ENCODE assay signal across 9 mouse cellular contexts in the genomic region with DNA sequence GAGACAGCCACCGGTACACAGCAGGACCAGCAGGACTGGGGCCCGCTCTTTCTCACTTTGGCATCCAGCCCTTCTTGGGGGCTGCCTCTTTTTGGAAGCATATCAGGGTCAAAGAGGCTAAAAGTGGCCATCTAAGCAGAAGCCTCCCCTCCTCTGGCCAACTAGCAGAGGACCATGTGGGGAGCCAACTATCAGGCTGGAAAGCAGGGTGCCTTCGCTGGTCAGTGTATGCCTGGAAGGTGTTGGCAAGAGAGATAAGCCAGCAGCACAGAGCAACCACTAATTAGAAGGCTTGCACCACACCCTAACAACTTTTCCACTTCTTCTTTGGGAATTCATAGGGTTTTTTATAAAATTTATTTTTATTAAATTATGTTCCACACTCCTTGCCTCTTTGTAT. TPM values are rescaled to one million over a fixed set of nuclear protein-coding genes. Genes with fewer than 3 reads are reported as not detected.
A peak's percentile ranks its signal among the peaks of the same experiment; 100 is the strongest.
DNase-seq lines count a peak whose midpoint lies in the region; ATAC-seq and TF ChIP-seq lines count a peak whose summit lies in the region.
"Had no signal": no experiment of that assay in that cellular context is flagged by ENCODE, and none has a peak within 500 bp of the region (broad histone marks: within the 10 kb centered on the region; RNA-seq: fewer than 3 reads in every experiment).

No protein-coding gene starts in this region.

- WGBS in heart, embryonic 14.5 days, result 13% methylated on average over 3 of the region's 3 CpGs
- WGBS in hindbrain, embryonic 11.5 days, result 31% methylated on average over 3 of the region's 3 CpGs
- 43% methylated on average over 3 of the region's 3 CpGs for whole genome bisulfite sequencing in midbrain, embryonic 10.5 days
- 26% methylated on average over 3 of the region's 3 CpGs for WGBS in lung, adult 2 months

- no peak for TF ChIP-seq CTCF in lung, adult 2 months (IDR thresholded peaks at IDR 0.05; ENCODE audit: insufficient read depth, low read length)

- peak overlapping the region; percentile 80 for H3K9ac ChIP-seq in heart, embryonic 14.5 days (ENCODE audit: low read length)
- peak overlapping the region; percentile 51 for H3K9ac ChIP-seq in hindbrain, embryonic 11.5 days (ENCODE audit: low read depth, low read length)
- H3K9ac ChIP-seq: liver, embryonic 14.5 days had no signal

- peak overlapping the region; percentile 59 to 74 for H3K27ac ChIP-seq in heart, embryonic 14.5 days (replicated peaks in 1 of 2; ENCODE audit: control insufficient read depth in 1 of 2, insufficient read depth in 1 of 2, low read depth in 2 of 2, low read length in 2 of 2)
- H3K27ac ChIP-seq in brown adipose tissue, adult 24 weeks (replicated peaks; ENCODE audit: low read depth, low read length), result peak overlapping the region; percentile 33; the same call in 1 of the 2 replicates
- H3K27ac ChIP-seq in hindbrain, embryonic 11.5 days (ENCODE audit: low read depth, low read length), result no peak overlapping the region
- peak overlapping the region; percentile 80 for H3K27ac ChIP-seq in midbrain, embryonic 10.5 days (replicated peaks)
- H3K27ac ChIP-seq: liver, embryonic 14.5 days had no signal

- TF ChIP-seq POLR2A in lung, adult 2 months (IDR thresholded peaks at IDR 0.05; ENCODE audit: borderline replicate concordance, extremely low read depth, low read depth, low read length), result no peak

- peak overlapping the region; percentile 56 to 66 for H3K4me3 ChIP-seq in heart, embryonic 14.5 days (ENCODE audit: control insufficient read depth in 1 of 2, insufficient read depth in 1 of 2, low read depth in 1 of 2, low read length in 2 of 2)
- no peak overlapping the region for H3K4me3 ChIP-seq in brown adipose tissue, adult 24 weeks (ENCODE audit: insufficient read depth, low read depth, low read length)
- H3K4me3 ChIP-seq in hindbrain, embryonic 11.5 days (ENCODE audit: low read depth, low read length), result peak overlapping the region; percentile 42
- peak overlapping the region; percentile 58 for H3K4me3 ChIP-seq in midbrain, embryonic 10.5 days
- no peak overlapping the region for H3K4me3 ChIP-seq in lung, adult 2 months (replicated peaks; ENCODE audit: extremely low read depth, low read depth, low read length)

- DNase-seq in heart, adult 11 months, result no peak
- no peak for DNase-seq in hindbrain, embryonic 11.5 days (ENCODE audit: low spot score)
- DNase-seq in midbrain, embryonic 10.5 days (ENCODE audit: low spot score), result no peak
- no peak for DNase-seq in thymus, adult 18-20 months
- no peak for DNase-seq in adrenal gland, postnatal 14 days
- no peak for DNase-seq in lung, adult 2 months

- H3K36me3 ChIP-seq in heart, embryonic 14.5 days (ENCODE audit: control insufficient read depth, insufficient read depth, low read length), result no peaks in the 10 kb centered on the region
- no peaks in the 10 kb centered on the region for H3K36me3 ChIP-seq in hindbrain, embryonic 11.5 days (ENCODE audit: control insufficient read depth, insufficient read depth, low read length)
- no peaks in the 10 kb centered on the region for H3K36me3 ChIP-seq in midbrain, embryonic 10.5 days

- ATAC-seq in heart, embryonic 14.5 days (ENCODE audit: insufficient number of reproducible peaks, insufficient read depth, low FRiP score, low read depth), result no peak; the same call in 1 of the 2 replicates
- ATAC-seq in hindbrain, embryonic 11.5 days (ENCODE audit: low FRiP score), result no peak; the same call in 1 of the 2 replicates

- peak overlapping the region; percentile 70 for H3K4me2 ChIP-seq in heart, embryonic 14.5 days (ENCODE audit: low read length)
- peak overlapping the region; percentile 64 for H3K4me2 ChIP-seq in hindbrain, embryonic 11.5 days (replicated peaks; ENCODE audit: low read depth, low read length)

- H3K27me3 ChIP-seq in heart, embryonic 14.5 days (ENCODE audit: control insufficient read depth, insufficient read depth, low read length), result no peaks in the 10 kb centered on the region
- H3K27me3 ChIP-seq in hindbrain, embryonic 11.5 days (ENCODE audit: control insufficient read depth, insufficient read depth, low read length), result no peaks in the 10 kb centered on the region
- H3K27me3 ChIP-seq in midbrain, embryonic 10.5 days (ENCODE audit: low read depth, poor library complexity, severe bottlenecking), result peaks cover 40% of the 10 kb centered on the region

- no peaks in the 10 kb centered on the region for H3K9me3 ChIP-seq in heart, embryonic 14.5 days (ENCODE audit: control insufficient read depth, low read length)
- no peaks in the 10 kb centered on the region for H3K9me3 ChIP-seq in hindbrain, embryonic 11.5 days (ENCODE audit: control insufficient read depth, low read length)
- no peaks in the 10 kb centered on the region for H3K9me3 ChIP-seq in midbrain, embryonic 10.5 days (replicated peaks)

- peaks cover 9 to 14% of the 10 kb centered on the region in 2 experiments for H3K4me1 ChIP-seq in heart, embryonic 14.5 days (ENCODE audit: control insufficient read depth in 2 of 2, insufficient read depth in 2 of 2, low read length in 2 of 2)
- no peaks in the 10 kb centered on the region for H3K4me1 ChIP-seq in brown adipose tissue, adult 24 weeks (ENCODE audit: control insufficient read depth, insufficient read depth, insufficient read length, low read length)
- H3K4me1 ChIP-seq in hindbrain, embryonic 11.5 days (replicated peaks; ENCODE audit: control insufficient read depth, insufficient read depth, low read length), result peaks cover 11% of the 10 kb centered on the region; the same call in 1 of the 2 replicates
- H3K4me1 ChIP-seq in midbrain, embryonic 10.5 days, result peaks cover 26% of the 10 kb centered on the region
- no peaks in the 10 kb centered on the region; the same call in 1 of the 2 replicates for H3K4me1 ChIP-seq in lung, adult 2 months (ENCODE audit: control insufficient read depth, insufficient read depth, low read length)

RNA-seq across cellular contexts. Expression of gene Daam2, which starts 0.3 kb away (rescaled TPM):
- polyA plus RNA-seq in heart, embryonic 14.5 days (2014; fragmentation: Nextera tagmentation; extraction: Ambion mirVana), result 3.7 and 4.7 TPM in 2 replicates
- polyA plus RNA-seq in brown adipose tissue, adult 24 weeks (2012; ENCODE audit: insufficient read depth, insufficient read length, missing spikeins), result 1.2 TPM in 2 replicates
- polyA plus RNA-seq in hindbrain, embryonic 11.5 days (2014; fragmentation: Nextera tagmentation; extraction: Ambion mirVana), result 3.9 and 4.0 TPM in 2 replicates
- 0.94 and 1.2 TPM in 2 replicates for polyA plus RNA-seq in midbrain, embryonic 10.5 days (2016; fragmentation: Nextera tagmentation; extraction: Ambion mirVana)
- 25.4 and 27.4 TPM in 2 replicates for total RNA-seq in adrenal gland, postnatal 14 days (2021)
- polyA plus RNA-seq in lung, adult 2 months (2012; rRNA removed), result 6.0 and 8.7 TPM in 2 replicates

RNA-seq across cellular contexts. Expression of gene Kif6, which starts 50.4 kb away (rescaled TPM):
- polyA plus RNA-seq in heart, embryonic 14.5 days (2014; fragmentation: Nextera tagmentation; extraction: Ambion mirVana), result 1.9 and 2.8 TPM in 2 replicates
- polyA plus RNA-seq in brown adipose tissue, adult 24 weeks (2012; ENCODE audit: insufficient read depth, insufficient read length, missing spikeins), result not detected in 2 replicates
- 3.1 and 3.6 TPM in 2 replicates for polyA plus RNA-seq in hindbrain, embryonic 11.5 days (2014; fragmentation: Nextera tagmentation; extraction: Ambion mirVana)
- polyA plus RNA-seq in midbrain, embryonic 10.5 days (2016; fragmentation: Nextera tagmentation; extraction: Ambion mirVana), result 1.6 and 2.3 TPM in 2 replicates
- total RNA-seq in adrenal gland, postnatal 14 days (2021), result 0.26 and 1.1 TPM in 2 replicates
- polyA plus RNA-seq in lung, adult 2 months (2012; rRNA removed), result 1.1 and 1.3 TPM in 2 replicates

Comparison
In these comparisons a context has a peak if more than half of its experiments do, and no peak if none do; other contexts are left out.
1. H3K4me3 ChIP-seq: peak in heart, embryonic 14.5 days (2 of 2), hindbrain, embryonic 11.5 days (single experiment) and midbrain, embryonic 10.5 days (single experiment); none in brown adipose tissue, adult 24 weeks (single experiment) and lung, adult 2 months (single experiment).